Mouse (Mus musculus) MEL (cell line): ENCODE results near the gene Urod. TPM values are rescaled to one million over a fixed set of nuclear protein-coding genes. Genes with fewer than 3 reads are reported as not detected.

ENCODE experiments used
- DNase-seq: peaks from one replicate; pipeline ENCODE4 v3.0.0; 2011; ENCODE audit warnings: low read depth, low spot score
- H3K27ac ChIP-seq: 2 replicates; pipeline ENCODE4 v1.5.1; 2012; ENCODE audit warnings: low read depth, mild to moderate bottlenecking, control low read depth, low read length, moderate library complexity; ENCODE audit not compliant: control insufficient read depth
- H3K27me3 ChIP-seq, 2 experiments: fragments of 150-350 bp in 1 of 2; sonication (generic) in 1 of 2; 2 replicates each; pipeline ENCODE4 v1.6.1; 2012; ENCODE audit warnings: low read length in 2 of 2, mild to moderate bottlenecking in 2 of 2, improper control_type of control experiment in 1 of 2, moderate library complexity in 1 of 2; ENCODE audit not compliant: insufficient read depth in 2 of 2, control insufficient read depth in 1 of 2
- H3K36me3 ChIP-seq, 2 experiments: 2 replicates each; pipeline ENCODE4 v1.6.1; 2012 to 2014; ENCODE audit warnings: low read length in 2 of 2, improper control_type of control experiment in 1 of 2, inconsistent platforms in 1 of 2, mild to moderate bottlenecking in 1 of 2; ENCODE audit not compliant: insufficient read depth in 2 of 2, control insufficient read depth in 1 of 2
- H3K4me1 ChIP-seq, 2 experiments: fragments of 150-350 bp in 1 of 2; sonication (generic) in 1 of 2; 2 replicates each; pipeline ENCODE4 v1.6.1; 2012; ENCODE audit warnings: low read length in 2 of 2, improper control_type of control experiment in 1 of 2, mild to moderate bottlenecking in 1 of 2; ENCODE audit not compliant: insufficient read depth in 2 of 2, control insufficient read depth in 1 of 2
- H3K4me3 ChIP-seq, 2 experiments: fragments of 150-350 bp in 1 of 2; sonication (generic) in 1 of 2; 2 replicates each; pipeline ENCODE4 v1.5.1; 2012; ENCODE audit warnings: low read depth in 2 of 2, low read length in 2 of 2, mild to moderate bottlenecking in 2 of 2, moderate library complexity in 2 of 2, control low read depth in 1 of 2, improper control_type of control experiment in 1 of 2; ENCODE audit not compliant: control insufficient read depth in 1 of 2, insufficient read depth in 1 of 2
- H3K79me2 ChIP-seq: 2 replicates; pipeline ENCODE4 v1.6.1; 2012; ENCODE audit warnings: mild to moderate bottlenecking, low read length, moderate library complexity; ENCODE audit not compliant: control insufficient read depth, poor library complexity, insufficient read depth
- H3K9ac ChIP-seq: 2 replicates; pipeline ENCODE4 v1.6.1; 2012; ENCODE audit warnings: low read depth, mild to moderate bottlenecking, control low read depth, low read length, moderate library complexity; ENCODE audit not compliant: control insufficient read depth, poor library complexity, severe bottlenecking
- H3K9me3 ChIP-seq: fragments of 150-350 bp; sonication (generic); replicated peaks from 2 replicates; pipeline ENCODE4 v1.6.1; 2012; ENCODE audit warnings: mild to moderate bottlenecking, low read length, improper control_type of control experiment, moderate library complexity; ENCODE audit not compliant: insufficient read depth
- BHLHE40 ChIP-seq: IDR thresholded peaks from 2 replicates; pipeline ENCODE4 v1.6.1; 2012; ENCODE audit warnings: low read depth, mild to moderate bottlenecking, inconsistent platforms, low read length, improper control_type of control experiment, borderline replicate concordance
- CHD2 ChIP-seq: IDR thresholded peaks from 2 replicates; pipeline ENCODE4 v1.6.1; 2011; ENCODE audit warnings: low read length, improper control_type of control experiment
- CTCF ChIP-seq, 3 experiments: IDR thresholded peaks in 2 of 3; conservative IDR thresholded peaks in 1 of 3; 2 replicates each; pipeline ENCODE4 v1.5.1; 2011 to 2012; ENCODE audit warnings: low read length in 3 of 3, low read depth in 2 of 3, mild to moderate bottlenecking in 2 of 3, improper control_type of control experiment in 1 of 3, inconsistent platforms in 1 of 3, mixed read lengths in 1 of 3, moderate library complexity in 1 of 3; ENCODE audit not compliant: control insufficient read depth in 1 of 3, insufficient read depth in 1 of 3, poor library complexity in 1 of 3, severe bottlenecking in 1 of 3
- EP300 ChIP-seq, 2 experiments: IDR thresholded peaks; 2 replicates each; pipeline ENCODE4 v1.6.1; 2011; ENCODE audit warnings: improper control_type of control experiment in 2 of 2, low read length in 2 of 2, low read depth in 1 of 2, mild to moderate bottlenecking in 1 of 2
- ETS1 ChIP-seq: IDR thresholded peaks from 2 replicates; pipeline ENCODE4 v1.6.1; 2012; ENCODE audit warnings: low read depth, mild to moderate bottlenecking, inconsistent platforms, low read length, improper control_type of control experiment, moderate library complexity
- GABPA ChIP-seq: IDR thresholded peaks from 2 replicates; pipeline ENCODE4 v1.6.1; 2012; ENCODE audit warnings: low read depth, mild to moderate bottlenecking, inconsistent platforms, low read length, improper control_type of control experiment, moderate library complexity
- KAT2A ChIP-seq: conservative IDR thresholded peaks from 2 replicates; pipeline ENCODE4 v1.6.1; 2012; ENCODE audit warnings: low read depth, low read length, improper control_type of control experiment, inconsistent platforms
- MAFK ChIP-seq: IDR thresholded peaks from 2 replicates; pipeline ENCODE4 v1.6.1; 2011; ENCODE audit warnings: low read depth, mild to moderate bottlenecking, low read length, improper control_type of control experiment, borderline replicate concordance
- MEF2A ChIP-seq: IDR thresholded peaks from 2 replicates; pipeline ENCODE4 v1.6.1; 2014; ENCODE audit warnings: low read depth, mild to moderate bottlenecking, inconsistent platforms, low read length, improper control_type of control experiment; ENCODE audit not compliant: poor library complexity, insufficient replicate concordance, severe bottlenecking; ENCODE audit errors: extremely low read depth
- MYC ChIP-seq: IDR thresholded peaks from 2 replicates; pipeline ENCODE4 v1.6.1; 2011; ENCODE audit warnings: low read depth, mild to moderate bottlenecking, low read length, improper control_type of control experiment, moderate library complexity
- NRF1 ChIP-seq: IDR thresholded peaks from 2 replicates; pipeline ENCODE4 v1.6.1; 2014; ENCODE audit warnings: low read depth, mild to moderate bottlenecking, inconsistent platforms, low read length, improper control_type of control experiment, moderate library complexity; ENCODE audit not compliant: poor library complexity, insufficient read depth, severe bottlenecking
- POLR2A ChIP-seq, 2 experiments: IDR thresholded peaks; 2 replicates each; pipeline ENCODE4 v1.6.1; 2011 to 2012; ENCODE audit warnings: low read length in 2 of 2, mild to moderate bottlenecking in 2 of 2, control low read depth in 1 of 2, improper control_type of control experiment in 1 of 2, low read depth in 1 of 2, moderate library complexity in 1 of 2; ENCODE audit not compliant: control insufficient read depth in 1 of 2, insufficient read depth in 1 of 2, poor library complexity in 1 of 2
- POLR2AphosphoS2 ChIP-seq: IDR thresholded peaks from 2 replicates; pipeline ENCODE4 v1.6.1; 2011; ENCODE audit warnings: low read length, improper control_type of control experiment
- RAD21 ChIP-seq: IDR thresholded peaks from 2 replicates; pipeline ENCODE4 v1.6.1; 2011; ENCODE audit warnings: mild to moderate bottlenecking, low read depth, low read length, improper control_type of control experiment
- RCOR1 ChIP-seq: IDR thresholded peaks from 2 replicates; pipeline ENCODE4 v1.6.1; 2012; ENCODE audit warnings: low read depth, mild to moderate bottlenecking, inconsistent platforms, low read length, improper control_type of control experiment
- SIN3A ChIP-seq: IDR thresholded peaks from 2 replicates; pipeline ENCODE4 v1.6.1; 2012; ENCODE audit warnings: low read length, improper control_type of control experiment, inconsistent platforms
- USF1 ChIP-seq: IDR thresholded peaks from 2 replicates; pipeline ENCODE4 v1.6.1; 2014; ENCODE audit warnings: low read depth, mild to moderate bottlenecking, inconsistent platforms, low read length, improper control_type of control experiment, moderate library complexity
- ZKSCAN1 ChIP-seq: IDR thresholded peaks from 2 replicates; pipeline ENCODE4 v1.6.1; 2012; ENCODE audit warnings: low read depth, mild to moderate bottlenecking, inconsistent platforms, low read length, improper control_type of control experiment, moderate library complexity
- ZNF384 ChIP-seq: IDR thresholded peaks from 2 replicates; pipeline ENCODE4 v1.6.1; 2012; ENCODE audit warnings: low read depth, mild to moderate bottlenecking, inconsistent platforms, low read length, improper control_type of control experiment
- polyA plus RNA-seq, 2 experiments: library from polyadenylated mRNA; stranded (reverse) in 1 of 2; unstranded in 1 of 2; fragments of >175 nt in 1 of 2; fragments of >200 nt in 1 of 2; gene quantifications; 2 replicates each; pipeline versions ENCODE4 v1.2.1 to v1.2.4; 2012; ENCODE audit warnings: low replicate concordance in 2 of 2, low read depth in 1 of 2; ENCODE audit not compliant: insufficient read length in 2 of 2, insufficient read depth in 1 of 2, missing spikeins in 1 of 2
- total RNA-seq: library from RNA; depleted of rRNA; stranded (reverse); fragments of 300-350 nt; gene quantifications from 2 replicates; pipeline ENCODE4 v1.2.3, GENCODE M21; 2012

Gene Urod
- total and polyA plus RNA-seq, 3 experiments = 108 to 645 (median 132) TPM

GRCm38 (mm10) chr4:116951642-116952041, 42.6 kb downstream of the Urod start:
- Histone ChIP-seq H3K27me3 (peaks cover 8 to 13% of the 10 kb centered on the region in 2 experiments), H3K4me1 (no peaks in the 10 kb centered on the region), H3K36me3 (no peaks in the 10 kb centered on the region), H3K4me3 (no peak overlapping the region), H3K9ac (no peak overlapping the region), H3K79me2 (no peaks in the 10 kb centered on the region), H3K9me3 (no peaks in the 10 kb centered on the region), H3K27ac (no peak overlapping the region)
- peak; percentile 18 for DNase-seq
- TF ChIP-seq CTCF (IDR thresholded peaks at IDR 0.05 in 2 of 3, conservative IDR thresholded peaks at IDR 0.05 in 1 of 3; ENCODE audit: control insufficient read depth in 1 of 3, insufficient read depth in 1 of 3, low read depth in 2 of 3, low read length in 3 of 3, poor library complexity in 1 of 3, severe bottlenecking in 1 of 3) (peak in 2 of 3 experiments; percentile 27 to 40; a peak in 4 of 6 replicates), ETS1 (no peak), RAD21 (peak; percentile 7)

DNA sequence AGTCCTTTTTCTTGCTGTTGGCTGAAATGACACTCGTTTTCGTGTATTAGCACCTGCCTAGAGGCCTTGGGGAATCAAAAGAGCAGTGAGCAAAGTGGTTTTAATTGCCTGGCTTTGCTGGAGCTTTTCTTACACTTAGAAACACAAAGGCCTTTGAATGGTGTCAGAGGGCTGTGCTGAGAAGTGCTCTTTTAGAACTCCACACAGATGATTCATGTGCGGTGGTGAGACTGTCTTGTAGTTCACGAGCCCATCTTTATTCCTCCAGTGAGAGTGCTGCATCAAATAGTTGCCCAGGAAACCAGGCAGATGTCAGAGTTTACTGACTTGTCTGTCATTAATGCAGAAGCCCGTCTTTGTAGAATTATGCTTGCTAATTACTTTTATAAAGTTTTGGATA, 50.2 kb downstream of the Urod start:
- Histone ChIP-seq H3K4me1 (no peaks in the 10 kb centered on the region), H3K4me3 (no peak overlapping the region), H3K9ac (no peak overlapping the region), H3K36me3 (no peaks in the 10 kb centered on the region), H3K27me3 (peaks cover 19 to 51% of the 10 kb centered on the region in 2 experiments), H3K9me3 (no peaks in the 10 kb centered on the region), H3K79me2 (no peaks in the 10 kb centered on the region), H3K27ac (no peak overlapping the region)
- no peak for DNase-seq
- TF ChIP-seq MAFK (no peak), POLR2AphosphoS2 (no peak), ETS1 (no peak), BHLHE40 (no peak), NRF1 (no peak), EP300 (IDR thresholded peaks at IDR 0.05; ENCODE audit: low read depth in 1 of 2, low read length in 2 of 2) (no peak), USF1 (no peak), ZKSCAN1 (no peak), RAD21 (no peak), MEF2A (no peak), ZNF384 (no peak), KAT2A (no peak), CHD2 (no peak), RCOR1 (no peak), POLR2A (IDR thresholded peaks at IDR 0.05; ENCODE audit: control insufficient read depth in 1 of 2, insufficient read depth in 1 of 2, low read depth in 1 of 2, low read length in 2 of 2, poor library complexity in 1 of 2) (no peak), SIN3A (no peak), MYC (no peak), GABPA (no peak)
